Mouse (Mus musculus) adrenal gland, adult 8-10 months (tissue): ENCODE results near the gene Clns1a. TPM values are rescaled to one million over a fixed set of nuclear protein-coding genes. Genes with fewer than 3 reads are reported as not detected.

Experiments
- DNase-seq: peaks from one replicate; pipeline ENCODE4 v3.0.0; 2022
- total RNA-seq, 4 experiments: library from RNA; stranded (reverse); gene quantifications; 2 replicates each; pipeline ENCODE4 v1.2.4; 2022

The Clns1a gene
- 10 to 100 TPM; 54.5 to 66.7 (median 63.1) TPM for total RNA-seq

DNA sequence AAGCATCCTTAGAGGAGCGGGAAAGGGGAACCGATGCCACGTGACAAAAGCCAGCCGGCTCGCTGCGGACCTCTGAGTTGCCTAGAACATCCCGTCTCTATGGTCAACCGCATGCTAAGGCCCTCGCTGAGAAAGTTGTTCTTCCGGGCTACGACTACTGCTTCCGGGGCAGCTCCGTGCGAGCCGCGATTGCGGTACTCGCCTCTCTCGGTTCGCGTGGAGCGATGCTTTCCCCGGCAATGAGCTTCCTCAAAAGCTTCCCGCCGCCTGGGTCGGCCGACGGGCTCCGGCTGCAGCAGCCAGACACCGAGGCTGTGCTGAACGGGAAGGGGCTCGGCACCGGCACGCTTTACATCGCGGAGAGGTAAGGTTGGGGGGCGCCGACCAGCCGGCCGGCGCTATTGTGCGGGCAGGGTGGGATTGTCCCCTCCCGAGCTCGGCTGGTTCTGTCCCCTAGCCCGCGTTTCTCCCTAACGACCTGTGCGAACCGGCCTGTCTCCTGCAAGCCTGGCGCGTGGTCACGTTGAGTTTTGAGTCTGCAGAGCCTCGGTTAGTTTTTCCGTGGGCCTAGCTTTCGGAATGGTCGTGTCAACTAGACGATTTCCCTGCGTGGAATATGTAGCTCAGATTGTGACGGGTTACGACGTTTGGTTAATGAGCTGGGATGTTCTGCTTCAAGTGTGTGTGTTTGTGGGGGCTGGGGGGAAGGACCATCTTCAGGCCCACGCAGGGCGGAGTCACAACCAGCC is at the start of gene Clns1a:
Clns1a (plus strand) TSS at position 129 of the 749 bp plus-strand sequence.
- DNase-seq = peak; percentile 88

DNA sequence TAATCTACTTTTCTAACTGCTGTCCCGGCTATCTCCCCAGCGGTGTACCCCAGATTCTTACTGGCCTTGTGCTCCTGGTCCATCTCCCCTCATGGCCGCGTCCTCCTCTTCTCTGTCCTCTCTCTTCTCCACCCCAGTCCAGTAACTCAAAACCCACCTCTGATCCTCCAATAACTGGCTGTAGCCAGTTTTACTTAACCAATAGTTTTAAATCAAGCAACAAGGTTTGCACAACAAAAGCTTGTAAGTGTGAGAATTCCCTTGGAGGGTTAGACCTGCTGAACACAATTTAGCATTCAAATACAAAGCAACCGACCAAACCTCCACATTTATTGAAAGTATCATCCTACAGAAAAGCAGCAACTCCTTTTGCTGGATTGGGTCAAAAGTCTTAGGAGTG is 48.8 kb upstream of the Clns1a start:
- no peak for DNase-seq

- DNase-seq = no peak
Measured at GRCm38 (mm10) chr7:97650729-97651128, 45.7 kb upstream of the Clns1a start.

DNA sequence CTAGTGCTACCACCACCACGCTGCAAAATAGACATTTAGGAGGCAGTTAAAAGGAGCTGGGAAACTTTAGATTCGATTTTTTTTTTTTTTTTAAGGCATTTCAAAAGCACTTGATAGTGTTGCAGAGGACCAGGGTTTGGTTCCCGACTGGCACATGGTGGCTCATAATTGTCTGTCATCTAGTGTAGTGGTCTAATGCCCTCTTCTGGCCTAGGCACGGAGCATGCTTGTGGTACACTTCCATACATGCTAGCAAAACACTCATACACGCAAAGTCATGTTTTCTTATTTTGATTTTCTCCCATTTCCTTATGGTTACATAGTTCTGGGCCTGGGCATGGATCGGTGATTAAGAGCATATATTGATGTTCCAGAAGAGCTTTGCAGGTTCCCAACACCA is 40.3 kb upstream of the Clns1a start:
- DNase-seq = no peak

DNA sequence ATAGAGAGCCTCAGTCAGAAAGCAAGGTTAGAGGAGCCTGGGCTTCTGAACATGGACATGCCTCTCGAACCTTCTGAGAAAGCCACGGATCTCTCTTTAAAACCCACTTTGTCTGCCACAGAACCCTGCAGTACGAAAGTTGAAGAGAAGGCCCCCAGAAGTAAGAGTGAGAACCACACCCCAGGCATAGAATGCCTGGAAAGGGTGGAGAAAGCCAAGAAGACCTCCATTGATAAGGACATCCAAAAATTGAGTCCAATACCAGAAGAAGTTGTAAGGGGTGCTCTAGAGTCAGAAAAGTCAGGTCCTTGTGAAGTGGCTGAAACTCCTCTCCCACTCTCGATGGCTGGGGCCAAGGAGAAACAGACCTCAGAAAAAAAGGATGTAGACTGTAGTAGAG is 34.8 kb upstream of the Clns1a start:
- DNase-seq = no peak

GRCm38 (mm10) chr7:97679239-97679638 is 17.2 kb upstream of the Clns1a start:
- no peak for DNase-seq

GRCm38 (mm10) chr7:97687831-97688230 is 8.6 kb upstream of the Clns1a start:
- no peak for DNase-seq

- DNase-seq = no peak
Measured at GRCm38 (mm10) chr7:97695441-97695840, 993 bp upstream of the Clns1a start.

- no peak for DNase-seq
Measured at GRCm38 (mm10) chr7:97696133-97696505, 315 bp upstream of the Clns1a start.

- no peak for DNase-seq
Measured at GRCm38 (mm10) chr7:97700173-97700572, 3.7 kb downstream of the Clns1a start.

- DNase-seq = no peak
Measured at GRCm38 (mm10) chr7:97701106-97701505, 4.7 kb downstream of the Clns1a start.

DNA sequence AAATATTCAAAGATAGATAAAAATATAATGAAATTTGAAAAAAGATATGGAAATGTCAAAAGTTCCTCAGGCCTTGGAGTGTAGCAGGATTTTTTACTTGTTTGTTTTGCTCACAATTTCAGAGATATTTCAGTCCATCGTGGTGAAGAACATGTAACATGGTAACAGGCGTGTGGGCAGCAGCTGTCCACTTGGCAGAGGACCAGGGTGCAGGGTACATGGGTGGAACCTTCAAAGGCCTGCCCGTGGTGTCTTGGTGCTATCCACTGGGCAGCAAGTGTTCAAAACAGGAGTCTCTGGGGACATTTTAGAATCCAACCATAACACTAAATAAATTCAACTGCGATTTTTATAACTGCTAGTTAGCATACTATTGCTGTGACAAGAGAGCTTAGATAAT is 10.7 kb downstream of the Clns1a start:
- DNase-seq = no peak

DNA sequence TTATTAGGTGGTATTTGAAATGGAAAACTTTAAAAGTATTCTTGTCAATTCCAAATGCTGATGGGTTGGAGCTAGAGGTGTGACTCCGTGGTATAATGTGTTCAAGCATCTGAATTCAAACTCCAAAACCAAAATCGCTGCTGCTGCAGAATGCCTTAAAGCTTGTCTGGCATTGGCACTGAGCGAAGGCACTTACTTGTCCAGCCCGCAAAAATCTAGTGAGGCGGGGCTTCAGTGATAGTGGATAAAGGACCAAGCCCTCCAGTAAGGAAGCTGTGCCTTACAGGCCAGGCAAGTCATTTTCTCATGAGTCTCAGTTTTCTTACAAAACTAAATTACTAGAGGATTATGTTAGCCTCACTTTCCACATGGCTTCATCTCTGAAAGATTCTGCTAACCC is 11.4 kb downstream of the Clns1a start:
- no peak for DNase-seq

GRCm38 (mm10) chr7:97709204-97709603 is 12.8 kb downstream of the Clns1a start:
- DNase-seq = no peak

- no peak for DNase-seq
Measured at GRCm38 (mm10) chr7:97714651-97715050, 18.2 kb downstream of the Clns1a start.

DNA sequence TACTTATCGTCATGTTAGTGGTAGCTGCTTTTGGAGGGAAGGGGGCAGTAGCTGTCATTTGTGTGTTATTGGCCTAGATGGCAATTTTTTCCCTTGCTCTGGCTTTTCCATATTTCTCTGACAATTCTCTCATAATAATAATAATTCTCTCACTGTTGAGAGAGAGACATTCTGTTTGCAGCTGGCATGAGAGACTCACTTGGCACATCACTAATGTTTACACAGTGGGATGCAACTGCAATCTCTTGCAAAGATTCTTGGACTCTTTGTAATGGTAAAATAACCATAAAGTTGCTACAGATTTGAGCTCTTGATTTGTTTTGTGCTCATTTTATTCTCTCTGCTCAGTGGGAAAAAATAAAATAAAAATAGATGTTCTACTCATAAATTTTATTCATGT is 20.9 kb downstream of the Clns1a start:
- no peak for DNase-seq

DNA sequence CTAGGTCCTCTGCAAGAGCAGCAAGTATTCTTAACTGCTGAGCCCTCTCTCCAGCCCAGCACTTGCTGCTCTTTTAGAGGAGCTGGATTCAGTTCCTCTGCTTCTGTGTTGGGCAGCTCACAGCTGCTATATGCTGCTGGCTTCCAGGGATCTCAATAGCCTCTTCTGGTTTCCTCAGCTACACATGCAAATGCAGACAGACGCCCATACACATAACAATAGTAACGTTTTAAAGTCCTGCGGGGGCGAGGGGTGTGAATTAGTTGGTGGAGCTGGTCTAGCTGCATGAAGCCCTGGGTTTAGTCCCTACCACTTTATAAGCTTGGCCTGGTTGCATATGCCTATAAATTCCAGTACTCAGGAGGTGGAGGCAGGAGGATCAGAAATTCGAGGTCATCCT is 22.6 kb downstream of the Clns1a start:
- no peak for DNase-seq

DNA sequence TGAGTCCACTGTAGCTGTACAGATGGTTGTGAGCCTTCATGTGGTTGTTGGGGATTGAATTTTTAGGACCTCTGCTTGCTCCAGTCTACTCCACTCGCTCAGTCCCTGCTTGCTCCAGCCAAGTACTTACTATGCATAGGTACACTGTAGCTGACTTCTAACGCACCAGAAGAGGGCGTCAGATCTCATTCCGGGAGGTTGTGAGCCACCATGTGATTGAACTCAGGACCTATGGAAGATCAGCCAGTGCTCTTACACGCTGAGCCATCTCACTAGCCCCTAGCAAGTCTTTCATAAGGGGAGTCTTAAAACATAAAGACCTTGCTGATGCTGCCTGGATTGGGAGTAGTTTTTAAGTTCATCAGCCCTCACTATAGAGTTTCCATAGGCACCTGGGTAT is 23.7 kb downstream of the Clns1a start:
- DNase-seq = no peak

DNA sequence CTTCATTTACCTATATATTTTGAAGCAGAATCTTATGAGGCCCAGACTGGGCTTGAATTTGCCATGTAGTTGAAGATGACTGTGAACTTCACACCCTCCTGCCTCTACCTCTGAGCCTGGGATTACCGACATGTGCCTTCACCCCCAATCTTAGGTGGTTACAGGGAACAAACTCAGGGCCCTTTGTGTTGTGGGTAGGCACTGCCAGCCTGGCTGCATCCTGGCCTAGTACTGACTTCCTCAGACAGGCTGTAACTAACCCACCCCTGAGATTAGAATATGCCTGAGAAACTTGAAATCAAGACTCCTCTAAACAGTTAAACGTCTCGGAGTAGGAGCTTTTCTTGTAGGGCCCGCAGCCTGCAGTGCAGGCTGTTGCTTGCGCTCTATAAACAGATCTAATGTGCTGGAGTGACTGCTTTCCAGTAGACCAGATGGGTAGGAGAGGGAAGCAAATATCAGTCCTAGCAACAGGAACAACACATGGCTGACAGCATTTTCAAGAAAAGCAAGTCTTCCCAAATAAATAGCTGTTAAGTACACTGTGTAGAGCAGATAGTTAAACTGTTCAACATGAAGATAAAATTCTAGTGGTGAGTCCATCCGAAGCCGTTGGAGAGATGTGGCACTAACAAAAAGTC is 26.0 kb downstream of the Clns1a start:
- DNase-seq = no peak

- no peak for DNase-seq
Measured at GRCm38 (mm10) chr7:97723646-97724538, 27.5 kb downstream of the Clns1a start.

GRCm38 (mm10) chr7:97725401-97725800 is 29.0 kb downstream of the Clns1a start:
- DNase-seq = no peak

DNA sequence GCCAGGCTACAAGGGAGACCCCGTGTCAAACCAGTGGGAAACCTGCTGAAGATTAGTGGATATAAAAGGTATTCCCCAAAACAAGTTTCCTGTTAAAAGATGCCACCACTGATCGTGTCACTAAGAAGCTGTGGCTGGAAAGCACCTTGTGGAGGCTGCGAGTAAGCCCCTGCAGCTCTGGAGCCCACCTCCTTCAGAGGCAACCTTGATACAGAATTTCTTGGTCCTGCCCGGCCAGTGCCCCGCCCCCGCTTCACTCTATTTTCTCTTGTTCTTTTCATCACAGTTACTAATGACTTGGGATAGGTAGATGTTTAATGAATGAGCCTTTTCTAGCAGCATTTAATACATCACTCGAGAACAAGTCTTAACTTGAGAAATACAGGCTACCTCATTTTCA is 29.6 kb downstream of the Clns1a start:
- DNase-seq = no peak

DNA sequence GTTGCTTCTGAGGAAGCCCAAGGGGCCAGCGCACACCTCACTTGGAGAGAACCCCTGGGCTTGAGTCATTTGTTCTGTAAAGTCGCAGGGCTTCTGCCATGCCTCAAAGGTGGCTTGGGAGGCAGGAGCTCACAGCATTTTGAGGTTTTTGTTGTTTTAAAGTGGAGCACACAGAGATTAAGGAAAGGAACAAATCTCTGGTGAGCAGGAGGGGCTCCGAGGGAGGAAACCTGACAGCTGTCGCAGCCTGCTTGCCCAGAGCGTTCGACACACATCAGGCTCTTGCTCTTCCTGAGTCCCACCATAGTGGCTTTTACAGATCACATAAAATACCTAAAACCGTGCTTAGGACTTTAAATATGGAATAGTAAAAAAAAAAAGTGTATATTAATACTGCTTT is 30.3 kb downstream of the Clns1a start:
- DNase-seq = no peak
